Mouse (Mus musculus) lung, embryonic 14.5 days (tissue): ENCODE data around the gene Kalrn. TPM values are rescaled to one million over a fixed set of nuclear protein-coding genes. Genes with fewer than 3 reads are reported as not detected.

ENCODE experiments used
- ATAC-seq: fragments of 200-750 bp; cut with Nextera tagmentation; 2 replicates; pipeline ENCODE4 v1.8.0; 2017; ENCODE audit warnings: mild to moderate bottlenecking, moderate TSS enrichment, moderate library complexity; ENCODE audit not compliant: insufficient read depth
- DNase-seq: peaks from one replicate; pipeline ENCODE4 v3.0.0-alpha.2; 2015
- H3K27ac ChIP-seq: fragments of 300-500 bp; sonication (generic); 2 replicates; pipeline ENCODE4 v1.5.1; 2014; ENCODE audit warnings: low read depth, mild to moderate bottlenecking, moderate library complexity
- H3K27me3 ChIP-seq: fragments of 300-500 bp; sonication (generic); 2 replicates; pipeline ENCODE4 v1.6.1; 2014; ENCODE audit warnings: low read length, control low read depth; ENCODE audit not compliant: insufficient read depth
- H3K36me3 ChIP-seq: fragments of 300-500 bp; sonication (generic); 2 replicates; pipeline ENCODE4 v1.6.1; 2014; ENCODE audit warnings: control low read depth; ENCODE audit not compliant: insufficient read depth
- H3K4me1 ChIP-seq: fragments of 300-500 bp; sonication (generic); 2 replicates; pipeline ENCODE4 v1.6.1; 2014; ENCODE audit warnings: antibody characterized with exemption, control low read depth; ENCODE audit not compliant: insufficient read depth
- H3K4me2 ChIP-seq: fragments of 300-500 bp; sonication (generic); 2 replicates; pipeline ENCODE4 v1.6.1; 2014; ENCODE audit warnings: mild to moderate bottlenecking
- H3K4me3 ChIP-seq: fragments of 300-500 bp; sonication (generic); 2 replicates; pipeline ENCODE4 v1.5.1; 2014; ENCODE audit warnings: low read depth, low read length
- H3K9ac ChIP-seq: fragments of 300-500 bp; sonication (generic); 2 replicates; pipeline ENCODE4 v1.6.1; 2014
- H3K9me3 ChIP-seq: fragments of 300-500 bp; sonication (generic); 2 replicates; pipeline ENCODE4 v1.6.1; 2016; ENCODE audit warnings: low read depth, low read length, control low read depth
- CTCF ChIP-seq: IDR thresholded peaks from 2 replicates; pipeline ENCODE4 v1.5.1; 2016; ENCODE audit warnings: antibody characterized with exemption, low read depth
- WGBS: fragments of 180-500 bp; shearing (Covaris S2); extraction: QIAGEN DNeasy Blood & Tissue Kit; methylation state at CpG from one replicate; pipeline ENCODE4 v1.1.7; 2014; 5-methylcytosine and 5-hydroxymethylcytosine counted together
- polyA plus RNA-seq: library from polyadenylated mRNA; unstranded; fragments of >200 nt; fragmentation: Nextera tagmentation; extraction: Ambion mirVana; gene quantifications from 2 replicates; pipeline ENCODE4 v1.2.1, GENCODE M21; 2014

The Kalrn gene
- polyA plus RNA-seq, 1 experiment from 2014 or later, result 15.0 TPM

GRCm38 (mm10) chr16:34320023-34320800 is 253.1 kb downstream of the Kalrn start:
- no peak for TF ChIP-seq CTCF
- WGBS, result 71% methylated on average over 11 of the region's 11 CpGs
- Histone ChIP-seq H3K27ac (no peak overlapping the region), H3K4me3 (no peak overlapping the region), H3K4me2 (no peak overlapping the region), H3K4me1 (no peaks in the 10 kb centered on the region; the same call in 1 of the 2 replicates), H3K9me3 (no peaks in the 10 kb centered on the region), H3K36me3 (no peaks in the 10 kb centered on the region), H3K27me3 (no peaks in the 10 kb centered on the region), H3K9ac (no peak overlapping the region)
- DNase-seq (no peak), ATAC-seq (no peak)

GRCm38 (mm10) chr16:34317110-34317509 is 256.2 kb downstream of the Kalrn start:
- no peak for ATAC-seq
- 21% methylated on average over 3 of the region's 3 CpGs for WGBS
- no peak overlapping the region for H3K27ac ChIP-seq

GRCm38 (mm10) chr16:34316253-34316652 is 257.1 kb downstream of the Kalrn start:
- no peak for TF ChIP-seq CTCF
- Histone ChIP-seq H3K9ac (no peak overlapping the region), H3K9me3 (no peaks in the 10 kb centered on the region), H3K4me3 (no peak overlapping the region), H3K4me2 (no peak overlapping the region), H3K27me3 (no peaks in the 10 kb centered on the region), H3K4me1 (no peaks in the 10 kb centered on the region), H3K36me3 (0 out of 2 replicates have a peak, but pooled peaks cover 2% of the 10 kb centered on the region), H3K27ac (no peak overlapping the region)
- ATAC-seq (no peak), DNase-seq (no peak)
- 56% methylated on average over 10 of the region's 10 CpGs for WGBS

More at GRCm38 (mm10) chr16:34317110-34317509, 256.2 kb downstream of the Kalrn start:
- H3K36me3 ChIP-seq, result 0 out of 2 replicates have a peak, but pooled peaks cover 2% of the 10 kb centered on the region
- no peak for DNase-seq
- no peak for TF ChIP-seq CTCF
- H3K9me3 ChIP-seq, result no peaks in the 10 kb centered on the region
- H3K4me3 ChIP-seq, result no peak overlapping the region
- no peaks in the 10 kb centered on the region for H3K4me1 ChIP-seq
- no peaks in the 10 kb centered on the region for H3K27me3 ChIP-seq
- H3K4me2 ChIP-seq, result no peak overlapping the region
- H3K9ac ChIP-seq, result no peak overlapping the region

GRCm38 (mm10) chr16:34314071-34314470 is 259.3 kb downstream of the Kalrn start:
- Histone ChIP-seq H3K9ac (no peak overlapping the region), H3K4me3 (no peak overlapping the region), H3K4me1 (no peaks in the 10 kb centered on the region), H3K27ac (no peak overlapping the region), H3K27me3 (no peaks in the 10 kb centered on the region), H3K9me3 (no peaks in the 10 kb centered on the region), H3K36me3 (0 out of 2 replicates have a peak, but pooled peaks cover 2% of the 10 kb centered on the region), H3K4me2 (no peak overlapping the region)
- 77% methylated on average over 10 of the region's 10 CpGs for WGBS
- no peak for TF ChIP-seq CTCF
- DNase-seq (no peak), ATAC-seq (no peak)

- H3K9me3 ChIP-seq, result no peaks in the 10 kb centered on the region
- DNase-seq, result no peak
- H3K9ac ChIP-seq, result no peak overlapping the region
- H3K36me3 ChIP-seq, result peaks cover 12% of the 10 kb centered on the region
- H3K27ac ChIP-seq, result no peak overlapping the region
- no peak for TF ChIP-seq CTCF
- no peak for ATAC-seq
- H3K27me3 ChIP-seq, result no peaks in the 10 kb centered on the region
- H3K4me2 ChIP-seq, result no peak overlapping the region
- 79% methylated on average over 1 of the region's 1 CpGs for WGBS
- H3K4me1 ChIP-seq, result no peaks in the 10 kb centered on the region
- no peak overlapping the region for H3K4me3 ChIP-seq
Observed at GRCm38 (mm10) chr16:34311577-34311976, 261.8 kb downstream of the Kalrn start.

GRCm38 (mm10) chr16:34310363-34310762 is 263.0 kb downstream of the Kalrn start:
- ATAC-seq, result no peak
- DNase-seq, result no peak
- Histone ChIP-seq H3K4me3 (no peak overlapping the region), H3K4me1 (no peaks in the 10 kb centered on the region), H3K27me3 (no peaks in the 10 kb centered on the region), H3K27ac (no peak overlapping the region), H3K36me3 (peaks cover 17% of the 10 kb centered on the region), H3K4me2 (no peak overlapping the region), H3K9ac (no peak overlapping the region), H3K9me3 (no peaks in the 10 kb centered on the region)
- no peak for TF ChIP-seq CTCF
- 79% methylated on average over 8 of the region's 8 CpGs for WGBS

- Histone ChIP-seq H3K4me2 (no peak overlapping the region), H3K9ac (no peak overlapping the region), H3K4me1 (no peaks in the 10 kb centered on the region), H3K9me3 (no peaks in the 10 kb centered on the region), H3K27ac (no peak overlapping the region), H3K27me3 (no peaks in the 10 kb centered on the region), H3K36me3 (peaks cover 21% of the 10 kb centered on the region), H3K4me3 (no peak overlapping the region)
- TF ChIP-seq CTCF, result no peak
- 81% methylated on average over 1 of the region's 1 CpGs for WGBS
- no peak for ATAC-seq
- DNase-seq, result no peak
Observed at GRCm38 (mm10) chr16:34308324-34308723, 265.0 kb downstream of the Kalrn start.
